Mouse (Mus musculus): ENCODE measurements around the gene Epha4.

DNA sequence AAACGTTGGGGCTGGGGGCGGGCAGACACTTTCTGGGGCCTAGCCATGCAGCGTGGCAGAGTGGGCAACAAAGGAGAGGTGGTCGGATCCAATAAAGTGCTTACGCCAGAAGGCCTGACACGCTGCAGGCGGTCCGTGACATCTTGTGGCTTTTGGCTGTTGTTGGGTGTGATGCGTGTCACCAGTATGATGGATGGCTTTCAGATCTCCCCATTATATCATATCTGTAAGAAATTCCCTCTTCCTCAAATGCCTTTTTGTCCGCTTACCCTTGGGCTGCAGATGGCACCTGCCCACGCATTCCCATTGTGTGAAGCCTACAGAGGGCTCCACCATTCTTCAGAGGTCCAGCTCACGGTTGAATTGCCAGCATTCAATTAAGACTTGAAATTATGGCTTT, 25.1 kb upstream of the Epha4 start:
- TF ChIP-seq CTCF (IDR thresholded peaks at IDR 0.05) (no peak), EP300 (IDR thresholded peaks at IDR 0.05) (no peak)
